In genomic region chr5:92679441-92679840, GRCm38 (mm10) we compare ENCODE assay signal across 8 mouse cellular contexts. TPM values are rescaled to one million over a fixed set of nuclear protein-coding genes. Genes with fewer than 3 reads are reported as not detected.
A peak's percentile ranks its signal among the peaks of the same experiment; 100 is the strongest.
DNase-seq lines count a peak whose midpoint lies in the region; ATAC-seq and TF ChIP-seq lines count a peak whose summit lies in the region.

No protein-coding gene starts in this region.

- no peak overlapping the region for H3K9ac ChIP-seq in embryonic facial prominence, embryonic 11.5 days (replicated peaks; ENCODE audit: low read length)
- H3K9ac ChIP-seq in liver, adult 2 months (ENCODE audit: low read depth, low read length): no peak overlapping the region
- no peak overlapping the region for H3K9ac ChIP-seq in liver, embryonic 11.5 days (ENCODE audit: low read depth, low read length)

- no peak overlapping the region for H3K4me2 ChIP-seq in embryonic facial prominence, embryonic 11.5 days (ENCODE audit: low read depth, low read length)
- no peak overlapping the region for H3K4me2 ChIP-seq in liver, embryonic 11.5 days

- H3K27ac ChIP-seq in embryonic facial prominence, embryonic 11.5 days (replicated peaks; ENCODE audit: low read depth, low read length): no peak overlapping the region
- H3K27ac ChIP-seq in embryonic facial prominence, embryonic 10.5 days (replicated peaks): no peak overlapping the region
- H3K27ac ChIP-seq in liver, adult 2 months (replicated peaks; ENCODE audit: insufficient read depth, low read depth, low read length): no peak overlapping the region
- H3K27ac ChIP-seq in liver, embryonic 11.5 days (ENCODE audit: low read depth, low read length): no peak overlapping the region

- DNase-seq in embryonic facial prominence, embryonic 11.5 days (ENCODE audit: low spot score): peak; percentile 80
- DNase-seq in embryonic facial prominence, embryonic 10.5 days (ENCODE audit: low spot score): no peak
- DNase-seq in liver, adult 2 months (ENCODE audit: extremely low read depth, low read depth, low spot score): peak; percentile 73
- no peak for DNase-seq in liver, embryonic 11.5 days (ENCODE audit: low spot score)
- DNase-seq in brain, adult 2 months (ENCODE audit: low read depth, low spot score): peak; percentile 86
- DNase-seq in left cerebral cortex, postnatal 14 days (ENCODE audit: low spot score in 2 of 2): peak; percentile 70 to 71
- DNase-seq in spleen, postnatal 10 days (ENCODE audit: low spot score in 2 of 2): no peak
- DNase-seq in spleen, adult 18-20 months: no peak

- no peak for ATAC-seq in embryonic facial prominence, embryonic 11.5 days (replicated peaks; ENCODE audit: insufficient number of reproducible peaks, low FRiP score, low TSS enrichment, low read depth)
- no peak for ATAC-seq in liver, embryonic 11.5 days (replicated peaks; ENCODE audit: low FRiP score)

- H3K4me1 ChIP-seq in embryonic facial prominence, embryonic 11.5 days (ENCODE audit: control insufficient read depth, insufficient read depth, low read length): no peaks in the 10 kb centered on the region
- H3K4me1 ChIP-seq in embryonic facial prominence, embryonic 10.5 days: peaks cover 37% of the 10 kb centered on the region
- H3K4me1 ChIP-seq in liver, adult 2 months (ENCODE audit: control insufficient read depth, insufficient read depth, low read length): peaks cover 10% of the 10 kb centered on the region
- no peaks in the 10 kb centered on the region; the same call in 1 of the 2 replicates for H3K4me1 ChIP-seq in liver, embryonic 11.5 days (replicated peaks; ENCODE audit: control insufficient read depth, insufficient read depth, low read length)

- TF ChIP-seq POLR2A in liver, adult 2 months (IDR thresholded peaks at IDR 0.05; ENCODE audit: extremely low read depth, insufficient read depth, low read length): no peak

- TF ChIP-seq CTCF in liver, adult 2 months (IDR thresholded peaks at IDR 0.05; ENCODE audit: low read depth, low read length): peak; percentile 36

- no peak overlapping the region for H3K4me3 ChIP-seq in embryonic facial prominence, embryonic 11.5 days (ENCODE audit: low read depth, low read length)
- no peak overlapping the region for H3K4me3 ChIP-seq in embryonic facial prominence, embryonic 10.5 days
- H3K4me3 ChIP-seq in liver, adult 2 months (ENCODE audit: insufficient read depth, low read depth, low read length): no peak overlapping the region
- H3K4me3 ChIP-seq in liver, embryonic 11.5 days (ENCODE audit: low read depth, low read length): no peak overlapping the region

- intact Hi-C loops in left cerebral cortex, postnatal 14 days (cut with DNase I): loop anchor here (2.0 to 10.0 kb wide), 3 partner anchors 47 to 645 kb away; no protein-coding TSS in a partner anchor

- no peaks in the 10 kb centered on the region for H3K27me3 ChIP-seq in embryonic facial prominence, embryonic 11.5 days (ENCODE audit: control insufficient read depth, insufficient read depth, low read length)
- peaks cover 12% of the 10 kb centered on the region; the same call in 1 of the 2 replicates for H3K27me3 ChIP-seq in embryonic facial prominence, embryonic 10.5 days (replicated peaks; ENCODE audit: low read depth, poor library complexity, severe bottlenecking)
- H3K27me3 ChIP-seq in liver, adult 2 months (ENCODE audit: control insufficient read depth, insufficient read depth, low read length): no peaks in the 10 kb centered on the region
- peaks cover 25% of the 10 kb centered on the region for H3K27me3 ChIP-seq in liver, embryonic 11.5 days (replicated peaks; ENCODE audit: control insufficient read depth, insufficient read depth, low read length)

- no peaks in the 10 kb centered on the region for H3K79me2 ChIP-seq in liver, adult 2 months (ENCODE audit: control insufficient read depth, insufficient read depth, low read length)

- 32% methylated on average over 4 of the region's 4 CpGs for WGBS in embryonic facial prominence, embryonic 11.5 days
- 33% methylated on average over 4 of the region's 4 CpGs for whole genome bisulfite sequencing in embryonic facial prominence, embryonic 10.5 days
- WGBS in liver, adult 2 months: 29% methylated on average over 4 of the region's 4 CpGs
- WGBS in liver, embryonic 11.5 days: 30% methylated on average over 4 of the region's 4 CpGs

- no peaks in the 10 kb centered on the region for H3K36me3 ChIP-seq in embryonic facial prominence, embryonic 11.5 days (replicated peaks; ENCODE audit: control insufficient read depth, insufficient read depth, low read depth, low read length)
- H3K36me3 ChIP-seq in embryonic facial prominence, embryonic 10.5 days (replicated peaks): no peaks in the 10 kb centered on the region
- H3K36me3 ChIP-seq in liver, adult 2 months (ENCODE audit: control insufficient read depth, insufficient read depth, low read length): no peaks in the 10 kb centered on the region
- H3K36me3 ChIP-seq in liver, embryonic 11.5 days (ENCODE audit: control insufficient read depth, insufficient read depth, low read length): no peaks in the 10 kb centered on the region

- H3K9me3 ChIP-seq in embryonic facial prominence, embryonic 11.5 days (replicated peaks; ENCODE audit: control insufficient read depth, low read length): no peaks in the 10 kb centered on the region
- no peaks in the 10 kb centered on the region for H3K9me3 ChIP-seq in embryonic facial prominence, embryonic 10.5 days
- no peaks in the 10 kb centered on the region for H3K9me3 ChIP-seq in liver, embryonic 11.5 days (ENCODE audit: control insufficient read depth, low read length)

RNA-seq across cellular contexts. Expression of gene Shroom3, which starts 3.8 kb away (rescaled TPM):
- 2.2 and 4.5 TPM in 2 replicates for polyA plus RNA-seq in embryonic facial prominence, embryonic 11.5 days (2014; fragmentation: Nextera tagmentation; extraction: Ambion mirVana)
- polyA plus RNA-seq in embryonic facial prominence, embryonic 10.5 days (2016; fragmentation: Nextera tagmentation; extraction: Ambion mirVana): 4.5 and 4.8 TPM in 2 replicates
- 4.1 and 7.0 TPM in 2 replicates for total RNA-seq in liver, adult 2 months (2014; rRNA removed)
- polyA plus RNA-seq in liver, adult 2 months (2012; rRNA removed): 3.7 and 4.0 TPM in 2 replicates
- polyA plus RNA-seq in liver, embryonic 11.5 days (2014; fragmentation: Nextera tagmentation; extraction: Ambion mirVana): 2.8 and 3.5 TPM in 2 replicates
- 1 to 10 TPM; 4.0 to 6.4 TPM for total RNA-seq in left cerebral cortex, postnatal 14 days (2021)

RNA-seq across cellular contexts. Expression of gene Ccdc158, which starts 4.4 kb away (rescaled TPM):
- 0.33 and 0.72 TPM in 2 replicates for polyA plus RNA-seq in embryonic facial prominence, embryonic 11.5 days (2014; fragmentation: Nextera tagmentation; extraction: Ambion mirVana)
- 0.54 and 0.92 TPM in 2 replicates for polyA plus RNA-seq in embryonic facial prominence, embryonic 10.5 days (2016; fragmentation: Nextera tagmentation; extraction: Ambion mirVana)
- 0.37 and 0.40 TPM in 2 replicates for total RNA-seq in liver, adult 2 months (2014; rRNA removed)
- polyA plus RNA-seq in liver, adult 2 months (2012; rRNA removed): 0.09 and 0.10 TPM in 2 replicates
- polyA plus RNA-seq in liver, embryonic 11.5 days (2014; fragmentation: Nextera tagmentation; extraction: Ambion mirVana): 0.47 and 0.62 TPM in 2 replicates
- under 1 TPM; 0.21 to 0.55 TPM for total RNA-seq in left cerebral cortex, postnatal 14 days (2021)

Comparison
In these comparisons a context has a peak if more than half of its experiments do, and no peak if none do; other contexts are left out.
1. DNase-seq: peak in embryonic facial prominence, embryonic 11.5 days (single experiment), liver, adult 2 months (single experiment), brain, adult 2 months (single experiment) and left cerebral cortex, postnatal 14 days (2 of 2); none in embryonic facial prominence, embryonic 10.5 days (single experiment), liver, embryonic 11.5 days (single experiment), spleen, postnatal 10 days (0 of 2) and spleen, adult 18-20 months (0 of 2).